In the genomic region with DNA sequence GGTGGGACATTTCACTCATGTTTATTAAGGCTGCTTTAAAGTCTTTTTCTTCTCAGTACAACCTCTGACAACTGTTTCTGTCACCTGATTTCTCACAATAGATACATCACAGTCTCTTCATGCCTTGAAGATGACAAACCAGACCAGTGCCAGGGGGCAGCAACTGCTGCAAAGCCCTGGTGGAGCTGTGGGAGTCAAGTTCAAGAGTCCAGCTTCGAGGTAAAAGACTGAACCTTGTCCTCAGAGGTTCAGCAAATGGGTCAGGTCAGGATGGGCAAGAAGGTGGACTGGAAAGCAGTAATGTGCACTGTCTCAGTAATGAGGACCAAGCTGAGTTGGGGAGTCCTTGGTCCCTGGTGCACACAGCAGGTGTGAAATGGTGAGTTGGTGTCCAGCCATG, we compare ENCODE assay signal across 22 mouse cellular contexts. TPM values are rescaled to one million over a fixed set of nuclear protein-coding genes. Genes with fewer than 3 reads are reported as not detected.
DNase-seq lines count a peak whose midpoint lies in the region; ATAC-seq and TF ChIP-seq lines count a peak whose summit lies in the region.
"Had no signal": no experiment of that assay in that cellular context is flagged by ENCODE, and none has a peak within 500 bp of the region (broad histone marks: within the 10 kb centered on the region; RNA-seq: fewer than 3 reads in every experiment).

No protein-coding gene starts in this region.

- H3K4me1 ChIP-seq in kidney, adult 2 months (ENCODE audit: control insufficient read depth, insufficient read depth, low read length) = peaks cover 6% of the 10 kb centered on the region; the same call in 1 of the 2 replicates
- H3K4me1 ChIP-seq in kidney, embryonic 14.5 days (ENCODE audit: control insufficient read depth, insufficient read depth, low read length) = no peaks in the 10 kb centered on the region
- H3K4me1 ChIP-seq in midbrain, embryonic 10.5 days = no peaks in the 10 kb centered on the region
- H3K4me1 ChIP-seq in hindbrain, embryonic 10.5 days (replicated peaks) = no peaks in the 10 kb centered on the region
- H3K4me1 ChIP-seq: forebrain, embryonic 10.5 days; forebrain, embryonic 13.5 days had no signal

- 37% methylated on average over 1 of the region's 1 CpGs for WGBS in kidney, adult 2 months
- 63% methylated on average over 1 of the region's 1 CpGs for WGBS in kidney, embryonic 14.5 days
- 51% methylated on average over 1 of the region's 1 CpGs for WGBS in midbrain, embryonic 10.5 days
- WGBS in hindbrain, embryonic 10.5 days = 67% methylated on average over 1 of the region's 1 CpGs

- H3K27ac ChIP-seq in kidney, adult 2 months (ENCODE audit: insufficient read depth, low read depth, low read length) = peak overlapping the region; percentile 49
- no peak overlapping the region for H3K27ac ChIP-seq in kidney, embryonic 14.5 days (ENCODE audit: low read depth, low read length)
- H3K27ac ChIP-seq in midbrain, embryonic 10.5 days (replicated peaks) = no peak overlapping the region
- H3K27ac ChIP-seq in hindbrain, embryonic 10.5 days = no peak overlapping the region
- H3K27ac ChIP-seq: forebrain, embryonic 10.5 days; forebrain, embryonic 13.5 days; hindbrain, embryonic 14.5 days had no signal

- no peaks in the 10 kb centered on the region for H3K36me3 ChIP-seq in kidney, adult 2 months (ENCODE audit: control insufficient read depth, insufficient read depth, low read length)
- H3K36me3 ChIP-seq in kidney, embryonic 14.5 days (ENCODE audit: control insufficient read depth, insufficient read depth, low read length) = no peaks in the 10 kb centered on the region
- H3K36me3 ChIP-seq in midbrain, embryonic 10.5 days = no peaks in the 10 kb centered on the region
- H3K36me3 ChIP-seq in hindbrain, embryonic 10.5 days = no peaks in the 10 kb centered on the region
- H3K36me3 ChIP-seq: forebrain, embryonic 10.5 days had no signal

- TF ChIP-seq CTCF in kidney, adult 2 months (conservative IDR thresholded peaks at IDR 0.05; ENCODE audit: insufficient read depth, insufficient read length, low read depth, low read length) = no peak

- H3K9me3 ChIP-seq in kidney, embryonic 14.5 days (ENCODE audit: control insufficient read depth, low read length) = peaks cover 15% of the 10 kb centered on the region
- H3K9me3 ChIP-seq in midbrain, embryonic 10.5 days (replicated peaks) = peaks cover 36% of the 10 kb centered on the region
- peaks cover 32% of the 10 kb centered on the region for H3K9me3 ChIP-seq in hindbrain, embryonic 10.5 days

- no peak overlapping the region for H3K9ac ChIP-seq in kidney, embryonic 14.5 days (ENCODE audit: low read depth, low read length)
- H3K9ac ChIP-seq: forebrain, embryonic 13.5 days; hindbrain, embryonic 14.5 days had no signal

- TF ChIP-seq POLR2A in kidney, adult 2 months (IDR thresholded peaks at IDR 0.05; ENCODE audit: low read depth, low read length) = no peak

- H3K4me3 ChIP-seq in kidney, adult 2 months (ENCODE audit: insufficient read depth, low read depth, low read length) = no peak overlapping the region
- H3K4me3 ChIP-seq in kidney, embryonic 14.5 days (ENCODE audit: low read length) = no peak overlapping the region
- no peak overlapping the region for H3K4me3 ChIP-seq in midbrain, embryonic 10.5 days
- H3K4me3 ChIP-seq in hindbrain, embryonic 10.5 days = no peak overlapping the region
- H3K4me3 ChIP-seq: forebrain, embryonic 10.5 days; forebrain, embryonic 13.5 days had no signal

- ATAC-seq in kidney, embryonic 14.5 days (ENCODE audit: low FRiP score, low TSS enrichment) = no peak
- ATAC-seq: activated CD4-positive, CD25-positive, alpha-beta regulatory T cell, adult 4 months; forebrain, embryonic 13.5 days; forebrain, embryonic 16.5 days had no signal

- no peak overlapping the region for H3K4me2 ChIP-seq in kidney, embryonic 14.5 days (replicated peaks; ENCODE audit: low read depth, low read length)
- H3K4me2 ChIP-seq: forebrain, embryonic 13.5 days; heart, embryonic 11.5 days; hindbrain, embryonic 14.5 days had no signal

- intact Hi-C loops in heart, postnatal 10 days (cut with DNase I) = no loop called here

- DNase-seq in heart, adult 11 months = peak; percentile 50
- no peak for DNase-seq in heart, postnatal 10 days
- peak; percentile 90 for DNase-seq in kidney, adult 2 months
- peak; percentile 30 for DNase-seq in kidney, postnatal 10 days
- DNase-seq in kidney, postnatal 36 days = peak; percentile 68 to 81
- DNase-seq in midbrain, embryonic 10.5 days (ENCODE audit: low spot score) = no peak
- no peak for DNase-seq in hindbrain, embryonic 10.5 days (ENCODE audit: low spot score)
- DNase-seq: adrenal gland, adult 8-10 months; adrenal gland, postnatal 25 days; cerebellum, adult 11-12 months; cerebellum, adult 8-10 months; cerebellum, postnatal 14 days; gastrocnemius, postnatal 10 days; gastrocnemius, postnatal 36 days; heart, postnatal 36 days had no signal

- H3K27me3 ChIP-seq in kidney, adult 2 months (replicated peaks; ENCODE audit: control insufficient read depth, insufficient read depth, low read length) = no peaks in the 10 kb centered on the region
- H3K27me3 ChIP-seq in kidney, embryonic 14.5 days (ENCODE audit: control insufficient read depth, insufficient read depth, low read length) = no peaks in the 10 kb centered on the region
- H3K27me3 ChIP-seq in midbrain, embryonic 10.5 days (ENCODE audit: low read depth, poor library complexity, severe bottlenecking) = no peaks in the 10 kb centered on the region
- no peaks in the 10 kb centered on the region for H3K27me3 ChIP-seq in hindbrain, embryonic 10.5 days (ENCODE audit: insufficient read depth, poor library complexity, severe bottlenecking)
- H3K27me3 ChIP-seq: forebrain, embryonic 13.5 days had no signal

RNA-seq across cellular contexts. Expression of gene Gk5, which starts 24.8 kb away (rescaled TPM):
- total RNA-seq in heart, postnatal 10 days (2021) = 1 to 10 TPM; 5.8 to 6.3 TPM
- 6.7 and 6.9 TPM in 2 replicates for polyA plus RNA-seq in kidney, adult 2 months (2012; rRNA removed)
- 4.7 and 6.8 TPM in 2 replicates for polyA plus RNA-seq in kidney, embryonic 14.5 days (2014; fragmentation: Nextera tagmentation; extraction: Ambion mirVana)
- polyA plus RNA-seq in midbrain, embryonic 10.5 days (2016; fragmentation: Nextera tagmentation; extraction: Ambion mirVana) = 2.9 and 3.1 TPM in 2 replicates
- 2.1 and 3.2 TPM in 2 replicates for polyA plus RNA-seq in hindbrain, embryonic 10.5 days (2016; fragmentation: Nextera tagmentation; extraction: Ambion mirVana)

Comparison
In these comparisons a context has a peak if more than half of its experiments do, and no peak if none do; other contexts are left out.
1. DNase-seq: peak in heart, adult 11 months (single experiment), kidney, adult 2 months (single experiment), kidney, postnatal 10 days (single experiment) and kidney, postnatal 36 days (2 of 2); none in heart, postnatal 10 days (0 of 2), midbrain, embryonic 10.5 days (single experiment) and hindbrain, embryonic 10.5 days (single experiment).